Mouse (Mus musculus): ENCODE results near the gene Nt5c3. TPM values are rescaled to one million over a fixed set of nuclear protein-coding genes. Genes with fewer than 3 reads are reported as not detected.

Gene Nt5c3
- 57.8 and 59.1 TPM in 2 replicates for polyA plus RNA-seq (2012; rRNA removed)

DNA sequence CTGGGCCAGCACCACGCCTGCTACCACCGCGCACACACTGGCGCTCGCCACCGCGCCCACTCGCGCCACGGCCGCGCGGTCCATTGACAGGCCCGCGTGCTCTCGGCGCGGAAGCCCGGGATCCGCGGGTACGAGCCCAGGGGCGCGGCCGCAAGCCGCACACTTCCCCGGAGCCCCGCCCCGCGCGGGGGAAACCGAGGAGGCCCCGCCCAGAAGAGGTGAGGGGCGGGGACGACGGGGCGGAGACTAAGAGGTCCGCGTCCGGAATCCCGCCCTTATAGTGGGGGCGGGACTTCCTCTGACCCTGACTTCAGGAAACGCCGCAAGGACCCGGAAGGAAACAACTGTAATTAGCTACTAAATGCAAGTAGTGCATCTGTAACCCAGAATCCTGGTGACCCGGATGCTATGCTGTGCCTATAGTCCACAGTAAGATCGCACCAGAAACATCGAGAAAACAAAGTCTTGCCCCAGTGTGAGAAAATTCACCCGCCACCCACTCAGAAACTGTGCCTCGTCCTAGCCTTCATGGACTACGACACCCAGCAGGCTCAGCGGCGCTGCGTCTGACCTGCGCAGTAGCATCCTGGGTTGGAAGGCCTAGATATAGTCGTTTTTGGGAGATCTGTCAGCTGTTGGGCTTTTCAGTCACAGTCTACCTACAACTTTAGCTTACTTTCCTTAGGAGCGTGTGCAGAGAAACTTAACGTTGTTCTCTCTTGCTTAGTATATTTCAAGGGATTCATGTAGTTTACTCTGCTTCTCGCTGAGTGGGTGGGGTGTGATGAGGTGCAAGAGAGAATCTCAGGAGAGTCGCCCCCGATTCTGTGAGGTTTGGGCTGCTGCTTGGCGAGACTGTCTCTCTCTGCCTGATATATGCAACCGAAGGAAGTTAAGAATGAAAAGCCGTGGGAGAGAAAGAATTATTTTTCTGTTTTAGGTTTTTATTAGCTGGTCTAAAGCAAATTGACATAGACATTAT, at the start of gene Nt5c3, which contains the start of gene Vmn1r4:
TSS of gene Nt5c3 (minus strand) at position 207 of the 982 bp plus-strand sequence.
TSS of gene Vmn1r4 (plus strand) at position 290 of the 982 bp plus-strand sequence.

DNA sequence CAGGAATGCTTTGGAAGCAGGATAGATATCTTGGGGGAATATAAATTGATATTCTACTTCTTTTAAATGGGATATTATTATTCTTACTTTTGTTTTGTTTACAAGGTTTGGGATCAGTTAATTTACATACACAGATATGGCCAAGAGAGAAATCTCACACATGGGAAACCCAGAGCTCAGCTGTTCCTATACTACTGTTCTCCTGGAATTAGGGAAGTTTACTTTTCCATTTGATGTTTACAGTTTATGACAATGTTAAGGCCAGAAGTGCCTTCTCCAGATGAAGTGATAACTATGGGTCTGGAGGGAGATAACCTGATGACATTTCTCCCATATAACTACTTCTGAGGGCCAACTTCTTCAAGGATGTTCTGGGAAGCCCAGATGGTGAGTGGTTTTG, 46.2 kb upstream of the Nt5c3 start, which contains the start of gene Vmn1r5:
TSS of gene Vmn1r5 (plus strand) at position 301 of the 400 bp plus-strand sequence.

Other genes starting within 250 kb of the Nt5c3 start
- gene Lsm5, start 219.2 kb downstream of the Nt5c3 start, polyA plus RNA-seq (2012; rRNA removed): 28.1 and 28.3 TPM in 2 replicates
- 3.1 TPM in 2 replicates for gene Avl9, start 209.0 kb downstream of the Nt5c3 start, polyA plus RNA-seq (2012; rRNA removed)
- 10.1 and 10.6 TPM in 2 replicates for gene Kbtbd2, start 126.1 kb downstream of the Nt5c3 start, polyA plus RNA-seq (2012; rRNA removed)
- gene Fkbp9, start 91.9 kb downstream of the Nt5c3 start, polyA plus RNA-seq (2012; rRNA removed): 16.9 and 18.8 TPM in 2 replicates
- 0.10 and 0.17 TPM in 2 replicates for gene Vmn1r4, start 83 bp upstream of the Nt5c3 start, polyA plus RNA-seq (2012; rRNA removed)
- gene Vmn1r5, start 46.3 kb upstream of the Nt5c3 start, polyA plus RNA-seq (2012; rRNA removed): not detected in 2 replicates
- not detected in 2 replicates for gene Vmn1r6, start 73.3 kb upstream of the Nt5c3 start, polyA plus RNA-seq (2012; rRNA removed)
- not detected in 2 replicates for gene Vmn1r7, start 101.4 kb upstream of the Nt5c3 start, polyA plus RNA-seq (2012; rRNA removed)
- gene Vmn1r8, start 108.4 kb upstream of the Nt5c3 start, polyA plus RNA-seq (2012; rRNA removed): not detected in 2 replicates
- gene Vmn1r9, start 142.9 kb upstream of the Nt5c3 start, polyA plus RNA-seq (2012; rRNA removed): under 0.01 TPM in 1 of 2 replicates, not detected in the other
- gene Vmn1r10, start 185.5 kb upstream of the Nt5c3 start, polyA plus RNA-seq (2012; rRNA removed): not detected in 2 replicates
- gene Vmn1r11, start 209.5 kb upstream of the Nt5c3 start, polyA plus RNA-seq (2012; rRNA removed): not detected in 2 replicates
- gene Vmn1r12, start 233.0 kb upstream of the Nt5c3 start, polyA plus RNA-seq (2012; rRNA removed): not detected in 2 replicates

All from liver, embryonic 18 days (tissue).